ENCODE assay signal across 12 mouse cellular contexts in the genomic region with DNA sequence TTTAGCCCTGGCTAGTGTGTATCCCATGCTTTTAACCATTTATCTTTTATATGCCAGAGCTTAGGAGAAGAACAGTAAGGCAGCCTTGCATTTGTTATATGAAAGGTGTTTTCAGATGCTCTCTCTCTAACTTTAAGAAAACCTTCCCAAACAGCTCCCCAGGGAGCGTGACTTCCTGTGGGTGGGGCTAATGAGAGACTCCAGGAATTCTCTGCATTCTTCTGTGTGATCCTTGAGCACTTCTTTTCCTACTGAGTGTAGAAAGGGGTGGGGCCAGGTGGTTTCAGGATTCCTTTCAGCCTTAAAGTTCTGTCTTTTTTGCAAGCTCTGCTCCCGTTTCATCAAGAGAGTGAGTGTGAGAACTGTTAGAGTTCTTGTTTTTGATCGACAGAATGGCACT.
DNase-seq lines count a peak whose midpoint lies in the region.
"Had no signal": no experiment of that assay in that cellular context is flagged by ENCODE, and none has a peak within 500 bp of the region (broad histone marks: within the 10 kb centered on the region; RNA-seq: fewer than 3 reads in every experiment).

No protein-coding gene starts in this region.

- peak; percentile 32 for DNase-seq in embryo, embryonic 10 days (ENCODE audit: low spot score)
- no peak for DNase-seq in embryo, embryonic 9.5 days (ENCODE audit: extremely low spot score)
- DNase-seq in kidney, postnatal 4 days: peak; percentile 29 to 45
- no peak for DNase-seq in kidney, adult 9 months
- DNase-seq in 3T3-L1 (ENCODE audit: low read depth, low spot score): peak; percentile 87
- DNase-seq in embryo, embryonic 11 days: peak; percentile 46
- no peak for DNase-seq in urinary bladder, postnatal 14 days (ENCODE audit: low spot score)
- no peak for DNase-seq in c-Kit-positive CD71-positive TER-119-positive erythroid progenitor cells, embryonic 14.5 days (ENCODE audit: low spot score)
- DNase-seq: cerebellum, postnatal 10 days; gastrocnemius, postnatal 36 days; heart, postnatal 36 days; thymus, postnatal 25 days had no signal

Comparison
In these comparisons a context has a peak if more than half of its experiments do, and no peak if none do; other contexts are left out.
1. DNase-seq: peak in embryo, embryonic 10 days (single experiment), kidney, postnatal 4 days (2 of 2), 3T3-L1 (single experiment) and embryo, embryonic 11 days (single experiment); none in embryo, embryonic 9.5 days (single experiment), kidney, adult 9 months (single experiment), urinary bladder, postnatal 14 days (single experiment) and c-Kit-positive CD71-positive TER-119-positive erythroid progenitor cells, embryonic 14.5 days (single experiment).